Mouse (Mus musculus) testis, adult 2 months (tissue): ENCODE measurements around the gene Sowahd. TPM values are rescaled to one million over a fixed set of nuclear protein-coding genes. Genes with fewer than 3 reads are reported as not detected.

Source experiments
- H3K27ac ChIP-seq: fragments of 200-500 bp; 2 replicates; pipeline ENCODE4 v1.5.1; 2012; ENCODE audit warnings: low read depth, low read length; ENCODE audit not compliant: control insufficient read depth, insufficient read depth
- H3K27me3 ChIP-seq: fragments of 200-500 bp; 2 replicates; pipeline ENCODE4 v1.6.1; 2012; ENCODE audit warnings: mild to moderate bottlenecking, low read length, moderate library complexity; ENCODE audit not compliant: control insufficient read depth, insufficient read depth
- H3K36me3 ChIP-seq: fragments of 200-500 bp; 2 replicates; pipeline ENCODE4 v1.6.1; 2012; ENCODE audit warnings: mild to moderate bottlenecking, low read length; ENCODE audit not compliant: control insufficient read depth, insufficient read depth
- H3K4me1 ChIP-seq: fragments of 200-500 bp; 2 replicates; pipeline ENCODE4 v1.6.1; 2012; ENCODE audit warnings: low read length; ENCODE audit not compliant: control insufficient read depth, insufficient read depth
- H3K4me3 ChIP-seq: fragments of 200-500 bp; 2 replicates; pipeline ENCODE4 v1.5.1; 2012; ENCODE audit warnings: low read depth, mild to moderate bottlenecking, low read length, moderate library complexity, mixed read lengths; ENCODE audit not compliant: control insufficient read depth
- CTCF ChIP-seq: fragments of 200-500 bp; IDR thresholded peaks from 2 replicates; pipeline ENCODE4 v1.5.1; 2012; ENCODE audit warnings: low read depth, mild to moderate bottlenecking, inconsistent platforms, low read length, moderate library complexity; ENCODE audit not compliant: control insufficient read depth, insufficient read depth, insufficient replicate concordance
- POLR2A ChIP-seq: fragments of 200-500 bp; IDR thresholded peaks from 2 replicates; pipeline ENCODE4 v1.6.1; 2012; ENCODE audit warnings: low read depth, mild to moderate bottlenecking, inconsistent platforms, low read length, moderate library complexity; ENCODE audit not compliant: control insufficient read depth
- polyA plus RNA-seq: library from polyadenylated mRNA; depleted of rRNA; stranded (reverse); fragments of >200 nt; gene quantifications from 2 replicates; pipeline ENCODE4 v1.2.3, GENCODE M21; 2012; rRNA removed

The Sowahd gene
- 2.3 and 2.9 TPM in 2 replicates for polyA plus RNA-seq

DNA sequence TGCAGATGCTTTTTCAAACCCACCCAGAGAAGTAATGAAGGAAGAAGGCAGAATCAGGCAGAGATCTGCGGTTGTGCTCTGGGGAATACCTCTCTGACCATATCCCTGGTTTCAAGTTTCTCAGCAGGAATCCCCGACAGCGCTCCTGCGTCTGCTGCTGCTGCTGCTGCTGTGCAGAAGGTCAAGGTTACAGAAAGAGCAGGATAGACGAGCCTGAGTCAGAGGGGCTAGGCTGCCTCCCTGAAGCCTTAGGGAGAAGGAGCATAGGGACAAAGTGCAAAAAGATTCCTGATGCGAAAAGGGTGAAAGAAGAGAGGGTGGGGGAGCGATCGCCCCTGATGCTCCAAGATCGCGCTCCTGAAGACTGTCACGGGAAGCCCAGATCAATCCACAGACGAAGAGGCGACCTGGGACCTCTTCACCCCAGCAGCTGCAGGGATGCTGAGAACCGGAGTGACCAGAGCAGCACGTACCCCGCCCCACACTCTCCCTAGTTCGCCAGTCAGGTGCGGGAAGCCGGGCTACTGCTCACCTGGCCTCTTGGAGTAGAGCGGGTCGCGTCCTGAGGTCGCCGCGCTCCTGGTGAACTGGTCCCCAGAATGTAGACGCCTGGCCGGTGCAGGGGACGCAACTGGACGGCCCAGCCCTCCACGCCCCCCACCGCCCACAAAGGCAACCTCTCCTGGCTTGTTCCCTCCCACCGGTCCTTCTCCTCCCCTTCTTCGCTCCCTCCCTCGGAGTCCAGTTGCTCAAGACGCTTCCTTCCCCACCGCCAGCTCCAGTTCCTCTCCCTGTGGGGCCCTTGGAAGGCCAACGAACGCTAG lies at the start of gene Sowahd:
Gene Sowahd, plus strand, starts transcription at position 780 of the 824 bp plus-strand sequence.
- Histone ChIP-seq H3K4me3 (peak within 1 kb of the TSS; percentile 40), H3K27me3 (no peaks in the 10 kb centered on the region)
- TF ChIP-seq POLR2A (no peak), CTCF (no peak)

GRCm38 (mm10) chrX:37013870-37014269 lies 34.8 kb upstream of the Sowahd start:
- no peak for TF ChIP-seq CTCF
- no peak for TF ChIP-seq POLR2A
- H3K4me1 ChIP-seq: no peaks in the 10 kb centered on the region
- H3K27ac ChIP-seq: no peak overlapping the region
- no peaks in the 10 kb centered on the region for H3K36me3 ChIP-seq
- H3K4me3 ChIP-seq: no peak overlapping the region
- H3K27me3 ChIP-seq: no peaks in the 10 kb centered on the region

More for the DNA sequence above, at the start of gene Sowahd:
- Histone ChIP-seq H3K36me3 (no peaks in the 10 kb centered on the region), H3K27ac (no peak within 1 kb of the TSS; the same call in 1 of the 2 replicates), H3K4me1 (peaks cover 17% of the 10 kb centered on the region)

GRCm38 (mm10) chrX:37018150-37018654 lies 30.4 kb upstream of the Sowahd start:
- Histone ChIP-seq H3K36me3 (no peaks in the 10 kb centered on the region), H3K27ac (no peak overlapping the region), H3K4me3 (no peak overlapping the region), H3K27me3 (no peaks in the 10 kb centered on the region), H3K4me1 (no peaks in the 10 kb centered on the region)
- TF ChIP-seq POLR2A (no peak), CTCF (no peak)

DNA sequence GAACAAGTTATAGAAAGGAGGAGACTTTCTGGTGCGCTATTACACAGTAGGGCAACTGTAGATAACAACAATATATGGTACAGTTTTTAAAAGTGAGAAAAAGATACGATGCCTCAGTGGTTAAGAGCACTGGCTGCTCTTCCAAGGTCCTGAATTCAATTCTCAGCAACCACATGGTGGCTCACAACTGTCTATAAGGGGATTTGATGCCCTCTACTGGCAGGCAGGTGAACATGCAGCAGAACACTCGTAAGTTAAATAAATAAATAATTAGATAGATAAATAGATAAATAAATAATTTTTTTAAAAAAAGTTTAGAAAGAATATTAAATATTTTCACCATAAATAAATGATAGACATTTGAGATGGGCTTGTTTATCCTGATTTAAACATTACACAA lies 29.6 kb upstream of the Sowahd start:
- Histone ChIP-seq H3K36me3 (no peaks in the 10 kb centered on the region), H3K27me3 (no peaks in the 10 kb centered on the region), H3K4me1 (no peaks in the 10 kb centered on the region; the same call in 1 of the 2 replicates), H3K27ac (no peak overlapping the region), H3K4me3 (no peak overlapping the region)
- TF ChIP-seq CTCF (no peak), POLR2A (no peak)

DNA sequence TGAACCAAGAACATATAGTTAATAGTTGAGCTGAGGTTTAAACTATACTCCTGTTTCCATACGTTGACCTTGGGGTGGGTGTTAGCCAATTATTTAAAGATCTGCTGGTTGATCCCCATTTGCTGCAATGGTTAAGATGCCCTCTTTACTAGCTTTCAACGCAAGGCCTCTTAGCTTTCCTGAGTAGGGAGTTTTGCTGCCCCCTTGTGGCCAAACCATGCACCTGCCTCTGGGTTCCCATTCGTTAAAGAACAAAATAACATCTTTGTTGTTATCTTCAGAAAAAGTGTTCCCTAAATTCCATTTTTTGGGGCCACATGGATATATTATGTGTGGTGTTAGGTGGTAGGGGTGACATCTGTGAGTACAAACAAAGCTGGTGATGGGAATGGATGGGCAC lies 26.0 kb upstream of the Sowahd start:
- Histone ChIP-seq H3K36me3 (no peaks in the 10 kb centered on the region), H3K27me3 (no peaks in the 10 kb centered on the region), H3K27ac (no peak overlapping the region), H3K4me3 (no peak overlapping the region), H3K4me1 (no peaks in the 10 kb centered on the region; the same call in 1 of the 2 replicates)
- TF ChIP-seq CTCF (peak; percentile 53; the same call in 1 of the 2 replicates), POLR2A (no peak)

- Histone ChIP-seq H3K4me1 (no peaks in the 10 kb centered on the region; the same call in 1 of the 2 replicates), H3K27me3 (no peaks in the 10 kb centered on the region), H3K36me3 (no peaks in the 10 kb centered on the region), H3K4me3 (no peak overlapping the region), H3K27ac (no peak overlapping the region)
- no peak for TF ChIP-seq CTCF
Measured at GRCm38 (mm10) chrX:37023652-37024309, 24.9 kb upstream of the Sowahd start.

GRCm38 (mm10) chrX:37028378-37028777 lies 20.3 kb upstream of the Sowahd start:
- no peaks in the 10 kb centered on the region for H3K36me3 ChIP-seq
- no peak overlapping the region for H3K27ac ChIP-seq

More at GRCm38 (mm10) chrX:37028378-37028777, 20.3 kb upstream of the Sowahd start:
- no peaks in the 10 kb centered on the region for H3K27me3 ChIP-seq
- no peaks in the 10 kb centered on the region; the same call in 1 of the 2 replicates for H3K4me1 ChIP-seq
- TF ChIP-seq CTCF (no peak), POLR2A (no peak)
- H3K4me3 ChIP-seq: no peak overlapping the region
